Mouse (Mus musculus): Measurements from ENCODE around the gene Ep300. TPM values are rescaled to one million over a fixed set of nuclear protein-coding genes. Genes with fewer than 3 reads are reported as not detected.

Ep300 gene
- polyA plus RNA-seq, 1 experiment, result 20.3 TPM

- no peaks in the 10 kb centered on the region for H3K27me3 ChIP-seq (replicated peaks; ENCODE audit: control insufficient read depth, insufficient read depth, low read length)
- 92% methylated on average over 2 of the region's 2 CpGs for WGBS
- DNase-seq, result no peak
These were observed 76.5 kb downstream of the Ep300 start for GRCm38 (mm10) chr15:81661701-81662100.

GRCm38 (mm10) chr15:81663281-81663680 lies 78.1 kb downstream of the Ep300 start:
- H3K27me3 ChIP-seq (replicated peaks; ENCODE audit: control insufficient read depth, insufficient read depth, low read length), result no peaks in the 10 kb centered on the region
- H3K4me1 ChIP-seq (ENCODE audit: control insufficient read depth, insufficient read depth, low read length), result peaks cover 2% of the 10 kb centered on the region; the same call in 1 of the 2 replicates
- WGBS, result 61% methylated on average over 10 of the region's 10 CpGs
- TF ChIP-seq CTCF (conservative IDR thresholded peaks at IDR 0.05; ENCODE audit: insufficient read depth, insufficient read length, low read depth, low read length) (no peak), POLR2A (IDR thresholded peaks at IDR 0.05; ENCODE audit: low read depth, low read length) (no peak)
- no peak overlapping the region for H3K4me3 ChIP-seq (ENCODE audit: insufficient read depth, low read depth, low read length)
- no peak overlapping the region for H3K27ac ChIP-seq (ENCODE audit: insufficient read depth, low read depth, low read length)
- no peak for DNase-seq
- H3K36me3 ChIP-seq (ENCODE audit: control insufficient read depth, insufficient read depth, low read length), result no peaks in the 10 kb centered on the region

More at GRCm38 (mm10) chr15:81661701-81662100, 76.5 kb downstream of the Ep300 start:
- Histone ChIP-seq H3K4me3 (ENCODE audit: insufficient read depth, low read depth, low read length) (no peak overlapping the region), H3K36me3 (ENCODE audit: control insufficient read depth, insufficient read depth, low read length) (no peaks in the 10 kb centered on the region), H3K27ac (ENCODE audit: insufficient read depth, low read depth, low read length) (no peak overlapping the region), H3K4me1 (ENCODE audit: control insufficient read depth, insufficient read depth, low read length) (peaks cover 2% of the 10 kb centered on the region; the same call in 1 of the 2 replicates)
- TF ChIP-seq POLR2A (IDR thresholded peaks at IDR 0.05; ENCODE audit: low read depth, low read length) (no peak), CTCF (conservative IDR thresholded peaks at IDR 0.05; ENCODE audit: insufficient read depth, insufficient read length, low read depth, low read length) (no peak)

GRCm38 (mm10) chr15:81663697-81664561 lies 78.8 kb downstream of the Ep300 start, which contains the start of gene L3mbtl2:
Gene L3mbtl2 (plus strand): TSS chr15:81663889.
- no peaks in the 10 kb centered on the region for H3K27me3 ChIP-seq (replicated peaks; ENCODE audit: control insufficient read depth, insufficient read depth, low read length)
- H3K36me3 ChIP-seq (ENCODE audit: control insufficient read depth, insufficient read depth, low read length), result no peaks in the 10 kb centered on the region
- 0 out of 2 replicates have a peak, but pooled peaks have one; percentile 30 for TF ChIP-seq CTCF (conservative IDR thresholded peaks at IDR 0.05; ENCODE audit: insufficient read depth, insufficient read length, low read depth, low read length)
- TF ChIP-seq POLR2A (IDR thresholded peaks at IDR 0.05; ENCODE audit: low read depth, low read length), result no peak
- H3K4me1 ChIP-seq (ENCODE audit: control insufficient read depth, insufficient read depth, low read length), result peaks cover 2% of the 10 kb centered on the region; the same call in 1 of the 2 replicates
- H3K27ac ChIP-seq (ENCODE audit: insufficient read depth, low read depth, low read length), result no peak within 1 kb of the TSS
- DNase-seq, result peak; percentile 96
- under 1% methylated on average over 55 of the region's 55 CpGs for WGBS
- peak within 1 kb of the TSS; percentile 64 for H3K4me3 ChIP-seq (ENCODE audit: insufficient read depth, low read depth, low read length)

GRCm38 (mm10) chr15:81666957-81667356 lies 81.8 kb downstream of the Ep300 start:
- WGBS, result 90% methylated on average over 10 of the region's 10 CpGs
- H3K27ac ChIP-seq (ENCODE audit: insufficient read depth, low read depth, low read length), result no peak overlapping the region

GRCm38 (mm10) chr15:81670231-81670640 lies 85.1 kb downstream of the Ep300 start:
- Histone ChIP-seq H3K27me3 (replicated peaks; ENCODE audit: control insufficient read depth, insufficient read depth, low read length) (no peaks in the 10 kb centered on the region), H3K4me3 (ENCODE audit: insufficient read depth, low read depth, low read length) (no peak overlapping the region), H3K27ac (ENCODE audit: insufficient read depth, low read depth, low read length) (no peak overlapping the region), H3K4me1 (ENCODE audit: control insufficient read depth, insufficient read depth, low read length) (no peaks in the 10 kb centered on the region), H3K36me3 (ENCODE audit: control insufficient read depth, insufficient read depth, low read length) (peaks cover 2% of the 10 kb centered on the region; the same call in 1 of the 2 replicates)
- TF ChIP-seq POLR2A (IDR thresholded peaks at IDR 0.05; ENCODE audit: low read depth, low read length) (no peak), CTCF (conservative IDR thresholded peaks at IDR 0.05; ENCODE audit: insufficient read depth, insufficient read length, low read depth, low read length) (peak; percentile 72)
- DNase-seq, result peak; percentile 57
- WGBS, result 61% methylated on average over 4 of the region's 4 CpGs

More at GRCm38 (mm10) chr15:81666957-81667356, 81.8 kb downstream of the Ep300 start:
- TF ChIP-seq POLR2A (IDR thresholded peaks at IDR 0.05; ENCODE audit: low read depth, low read length) (no peak), CTCF (conservative IDR thresholded peaks at IDR 0.05; ENCODE audit: insufficient read depth, insufficient read length, low read depth, low read length) (0 out of 2 replicates have a peak, but pooled peaks have one; percentile 13)
- Histone ChIP-seq H3K4me1 (ENCODE audit: control insufficient read depth, insufficient read depth, low read length) (peaks cover 2% of the 10 kb centered on the region; the same call in 1 of the 2 replicates), H3K27me3 (replicated peaks; ENCODE audit: control insufficient read depth, insufficient read depth, low read length) (no peaks in the 10 kb centered on the region), H3K36me3 (ENCODE audit: control insufficient read depth, insufficient read depth, low read length) (peaks cover 2% of the 10 kb centered on the region; the same call in 1 of the 2 replicates), H3K4me3 (ENCODE audit: insufficient read depth, low read depth, low read length) (no peak overlapping the region)
- no peak for DNase-seq

- Histone ChIP-seq H3K27ac (ENCODE audit: insufficient read depth, low read depth, low read length) (no peak overlapping the region), H3K4me3 (ENCODE audit: insufficient read depth, low read depth, low read length) (no peak overlapping the region), H3K4me1 (ENCODE audit: control insufficient read depth, insufficient read depth, low read length) (no peaks in the 10 kb centered on the region), H3K27me3 (replicated peaks; ENCODE audit: control insufficient read depth, insufficient read depth, low read length) (no peaks in the 10 kb centered on the region), H3K36me3 (ENCODE audit: control insufficient read depth, insufficient read depth, low read length) (no peaks in the 10 kb centered on the region)
- no peak for TF ChIP-seq POLR2A (IDR thresholded peaks at IDR 0.05; ENCODE audit: low read depth, low read length)
- TF ChIP-seq CTCF (conservative IDR thresholded peaks at IDR 0.05; ENCODE audit: insufficient read depth, insufficient read length, low read depth, low read length), result no peak
- WGBS, result 55% methylated on average over 3 of the region's 3 CpGs
- DNase-seq, result no peak
These were observed 91.5 kb downstream of the Ep300 start for GRCm38 (mm10) chr15:81676637-81677036.

- Histone ChIP-seq H3K27me3 (replicated peaks; ENCODE audit: control insufficient read depth, insufficient read depth, low read length) (no peaks in the 10 kb centered on the region), H3K4me3 (ENCODE audit: insufficient read depth, low read depth, low read length) (no peak overlapping the region), H3K36me3 (ENCODE audit: control insufficient read depth, insufficient read depth, low read length) (no peaks in the 10 kb centered on the region; the same call in 1 of the 2 replicates), H3K4me1 (ENCODE audit: control insufficient read depth, insufficient read depth, low read length) (no peaks in the 10 kb centered on the region), H3K27ac (ENCODE audit: insufficient read depth, low read depth, low read length) (no peak overlapping the region)
- DNase-seq, result no peak
- WGBS, result over 99% methylated on average over 4 of the region's 4 CpGs
- no peak for TF ChIP-seq POLR2A (IDR thresholded peaks at IDR 0.05; ENCODE audit: low read depth, low read length)
- TF ChIP-seq CTCF (conservative IDR thresholded peaks at IDR 0.05; ENCODE audit: insufficient read depth, insufficient read length, low read depth, low read length), result no peak
These were observed 95.2 kb downstream of the Ep300 start for GRCm38 (mm10) chr15:81680301-81680805.
